Mouse (Mus musculus) lung, postnatal 0 days (tissue): ENCODE measurements around the gene Ugt1a9. TPM values are rescaled to one million over a fixed set of nuclear protein-coding genes. Genes with fewer than 3 reads are reported as not detected.
"Not testable (repeated sequence)": the region's sequence is repeated elsewhere in the genome, so short reads cannot be mapped to it uniquely, and the experiment has no call there.

ENCODE experiments used
- ATAC-seq: fragments of 200-750 bp; cut with Nextera tagmentation; 2 replicates; pipeline ENCODE4 v1.8.0; 2017; ENCODE audit warnings: moderate library complexity
- DNase-seq: peaks from one replicate; pipeline ENCODE4 v3.0.0-alpha.2; 2016; ENCODE audit warnings: low spot score
- H3K27ac ChIP-seq: fragments of 300-500 bp; sonication (generic); 2 replicates; pipeline ENCODE4 v1.5.1; 2014; ENCODE audit warnings: antibody characterized with exemption, mild to moderate bottlenecking, low read length, mixed read lengths
- H3K27me3 ChIP-seq: fragments of 300-500 bp; sonication (generic); replicated peaks from 2 replicates; pipeline ENCODE4 v1.6.1; 2014; ENCODE audit warnings: low read length, mixed read lengths; ENCODE audit not compliant: insufficient read depth
- H3K36me3 ChIP-seq: fragments of 300-500 bp; sonication (generic); 2 replicates; pipeline ENCODE4 v1.6.1; 2014; ENCODE audit warnings: low read length, mixed read lengths; ENCODE audit not compliant: insufficient read depth
- H3K4me1 ChIP-seq: fragments of 300-500 bp; sonication (generic); 2 replicates; pipeline ENCODE4 v1.6.1; 2014; ENCODE audit warnings: antibody characterized with exemption, low read depth, low read length, mixed read lengths; ENCODE audit not compliant: insufficient read depth
- H3K4me2 ChIP-seq: fragments of 300-500 bp; sonication (generic); replicated peaks from 2 replicates; pipeline ENCODE4 v1.6.1; 2014; ENCODE audit warnings: low read depth, mild to moderate bottlenecking, low read length, moderate library complexity, mixed read lengths
- H3K4me3 ChIP-seq: fragments of 300-500 bp; sonication (generic); 2 replicates; pipeline ENCODE4 v1.5.1; 2014; ENCODE audit warnings: low read depth, low read length
- H3K9ac ChIP-seq: fragments of 300-500 bp; sonication (generic); replicated peaks from 2 replicates; pipeline ENCODE4 v1.6.1; 2014; ENCODE audit warnings: low read depth, mild to moderate bottlenecking
- H3K9me3 ChIP-seq: fragments of 300-500 bp; sonication (generic); 2 replicates; pipeline ENCODE4 v1.6.1; 2016; ENCODE audit warnings: low read length, mixed read lengths
- CTCF ChIP-seq: IDR thresholded peaks from 2 replicates; pipeline ENCODE4 v1.5.1; 2016; ENCODE audit warnings: antibody characterized with exemption, mild to moderate bottlenecking
- EP300 ChIP-seq: IDR thresholded peaks from 2 replicates; pipeline ENCODE4 v1.6.1; 2016; ENCODE audit warnings: antibody characterized with exemption, mild to moderate bottlenecking, control low read depth
- WGBS: fragments of 180-500 bp; shearing (Covaris S2); extraction: QIAGEN DNeasy Blood & Tissue Kit; methylation state at CpG from one replicate; pipeline ENCODE4 v1.1.7; 2014; 5-methylcytosine and 5-hydroxymethylcytosine counted together
- polyA plus RNA-seq: library from polyadenylated mRNA; unstranded; fragments of >200 nt; fragmentation: Nextera tagmentation; extraction: Ambion mirVana; gene quantifications from 2 replicates; pipeline ENCODE4 v1.2.1, GENCODE M21; 2015

The Ugt1a9 gene
- polyA plus RNA-seq: 0.13 TPM in 1 of 2 replicates, not detected in the other

GRCm38 (mm10) chr1:88070495-88070894 is at the start of gene Ugt1a9:
Gene Ugt1a9 (plus strand): TSS chr1:88070800.
- Histone ChIP-seq H3K4me2 (no peak within 1 kb of the TSS), H3K4me1 (no peaks in the 10 kb centered on the region), H3K36me3 (no peaks in the 10 kb centered on the region), H3K4me3 (no peak within 1 kb of the TSS), H3K9me3 (no peaks in the 10 kb centered on the region), H3K9ac (no peak within 1 kb of the TSS), H3K27me3 (no peaks in the 10 kb centered on the region), H3K27ac (no peak within 1 kb of the TSS)
- ATAC-seq: no peak
- no peak for TF ChIP-seq CTCF
- no peak for TF ChIP-seq EP300
- 33% methylated on average over 2 of the region's 2 CpGs for WGBS
- no peak for DNase-seq

GRCm38 (mm10) chr1:88025244-88025643 is 45.4 kb upstream of the Ugt1a9 start:
- 29% methylated on average over 3 of the region's 3 CpGs for WGBS
- not testable (repeated sequence) for H3K9ac ChIP-seq, H3K36me3 ChIP-seq, H3K4me2 ChIP-seq, H3K4me1 ChIP-seq, H3K27me3 ChIP-seq, H3K4me3 ChIP-seq, H3K9me3 ChIP-seq, H3K27ac ChIP-seq
- peak; percentile 58 for ATAC-seq
- peak; percentile 61 for DNase-seq

GRCm38 (mm10) chr1:88043044-88043443 is 27.6 kb upstream of the Ugt1a9 start:
- not testable (repeated sequence) for H3K9me3 ChIP-seq, H3K27ac ChIP-seq, DNase-seq, H3K4me1 ChIP-seq, H3K27me3 ChIP-seq, H3K9ac ChIP-seq, H3K4me2 ChIP-seq, ATAC-seq, H3K4me3 ChIP-seq, H3K36me3 ChIP-seq
- WGBS: 78% methylated on average over 1 of the region's 2 CpGs

- H3K27ac ChIP-seq, H3K27me3 ChIP-seq, H3K9me3 ChIP-seq, H3K9ac ChIP-seq, H3K4me1 ChIP-seq, H3K36me3 ChIP-seq, H3K4me3 ChIP-seq, DNase-seq, H3K4me2 ChIP-seq, ATAC-seq: not testable (repeated sequence)
- 47% methylated on average over 3 of the region's 5 CpGs for WGBS
These were observed 25.7 kb upstream of the Ugt1a9 start for GRCm38 (mm10) chr1:88044832-88045437.

GRCm38 (mm10) chr1:88047408-88047807 is 23.2 kb upstream of the Ugt1a9 start:
- not testable (repeated sequence) for ATAC-seq, H3K4me3 ChIP-seq, DNase-seq, H3K27me3 ChIP-seq, H3K36me3 ChIP-seq, H3K9me3 ChIP-seq, H3K27ac ChIP-seq, H3K9ac ChIP-seq, H3K4me2 ChIP-seq, H3K4me1 ChIP-seq
- 83% methylated on average over 2 of the region's 2 CpGs for WGBS

- no peak for ATAC-seq
- Histone ChIP-seq H3K9ac (no peak within 1 kb of the TSS), H3K9me3 (no peaks in the 10 kb centered on the region), H3K36me3 (no peaks in the 10 kb centered on the region), H3K4me2 (no peak within 1 kb of the TSS), H3K4me3 (no peak within 1 kb of the TSS), H3K27me3 (no peaks in the 10 kb centered on the region), H3K4me1 (no peaks in the 10 kb centered on the region), H3K27ac (no peak within 1 kb of the TSS)
- WGBS: 55% methylated on average over 1 of the region's 1 CpGs
- DNase-seq: no peak
- no peak for TF ChIP-seq EP300
- TF ChIP-seq CTCF: no peak
These were observed 15.5 kb upstream of the Ugt1a9 start, which contains the start of gene Ugt1a10 for GRCm38 (mm10) chr1:88055088-88055487. Gene Ugt1a10 (plus strand): TSS chr1:88055388.

GRCm38 (mm10) chr1:88066472-88067102 is 4.0 kb upstream of the Ugt1a9 start:
- not testable (repeated sequence) for H3K27ac ChIP-seq, H3K9me3 ChIP-seq, H3K27me3 ChIP-seq, H3K4me3 ChIP-seq, H3K4me1 ChIP-seq, H3K9ac ChIP-seq, ATAC-seq, H3K4me2 ChIP-seq, H3K36me3 ChIP-seq, DNase-seq
- WGBS: 76% methylated on average over 1 of the region's 2 CpGs
